Mouse (Mus musculus) heart, embryonic 10.5 days (tissue): ENCODE results near the gene Tdp2. TPM values are rescaled to one million over a fixed set of nuclear protein-coding genes. Genes with fewer than 3 reads are reported as not detected.

ENCODE experiments used
- DNase-seq: peaks from one replicate; pipeline ENCODE4 v3.0.0-alpha.2; 2017; ENCODE audit warnings: low spot score
- H3K27ac ChIP-seq: fragments of 300-500 bp; sonication (generic); 2 replicates; pipeline ENCODE4 v1.5.1; 2016; ENCODE audit warnings: mild to moderate bottlenecking
- H3K27me3 ChIP-seq: fragments of 300-500 bp; sonication (generic); 2 replicates; pipeline ENCODE4 v1.6.1; 2016; ENCODE audit warnings: mild to moderate bottlenecking; ENCODE audit not compliant: poor library complexity, insufficient read depth, severe bottlenecking
- H3K36me3 ChIP-seq: fragments of 300-500 bp; sonication (generic); 2 replicates; pipeline ENCODE4 v1.6.1; 2016; ENCODE audit warnings: mild to moderate bottlenecking, moderate library complexity
- H3K4me1 ChIP-seq: fragments of 300-500 bp; sonication (generic); 2 replicates; pipeline ENCODE4 v1.6.1; 2016; ENCODE audit warnings: mild to moderate bottlenecking
- H3K4me3 ChIP-seq: fragments of 300-500 bp; sonication (generic); 2 replicates; pipeline ENCODE4 v1.5.1; 2016; ENCODE audit warnings: mild to moderate bottlenecking, moderate library complexity
- H3K9me3 ChIP-seq: fragments of 300-500 bp; sonication (generic); 2 replicates; pipeline ENCODE4 v1.6.1; 2016; ENCODE audit warnings: mild to moderate bottlenecking, moderate library complexity
- WGBS: fragments of 180-500 bp; shearing (Covaris S2); methylation state at CpG from one replicate; pipeline ENCODE4 v1.1.7; 2016; 5-methylcytosine and 5-hydroxymethylcytosine counted together
- polyA plus RNA-seq: library from polyadenylated mRNA; unstranded; fragments of >200 nt; fragmentation: Nextera tagmentation; extraction: Ambion mirVana; gene quantifications from 2 replicates; pipeline ENCODE4 v1.2.1, GENCODE M21; 2016

Gene Tdp2
- polyA plus RNA-seq, 1 experiment from 2014 or later, result 57.2 TPM

DNA sequence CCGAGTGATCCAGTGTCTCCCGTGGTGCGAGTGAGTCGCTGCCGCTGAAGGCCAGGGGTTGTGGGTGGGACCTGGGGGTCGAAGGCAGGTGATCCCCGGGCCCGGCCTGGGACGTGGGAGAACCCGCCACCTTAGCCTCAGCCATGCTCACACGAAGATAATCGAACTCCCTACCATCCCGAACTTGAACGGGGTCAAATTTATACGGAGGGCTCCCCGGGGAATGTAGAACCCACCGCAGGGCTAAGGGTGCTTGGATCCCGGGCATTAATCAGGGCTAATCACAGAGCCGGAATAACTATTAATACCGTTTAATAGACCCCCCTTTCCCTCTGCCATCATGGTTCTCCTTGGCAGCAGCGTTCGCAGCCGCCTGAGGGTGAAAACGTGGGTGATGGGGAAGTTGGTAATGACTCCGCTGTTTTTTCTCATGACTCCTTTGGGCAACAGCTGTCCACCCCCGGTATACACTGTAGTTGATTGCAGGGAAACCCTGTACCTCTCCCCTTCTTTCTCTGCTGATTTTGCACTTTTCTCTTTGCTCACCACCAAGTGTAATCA, 29.3 kb upstream of the Tdp2 start:
- peaks cover 13% of the 10 kb centered on the region; the same call in 1 of the 2 replicates for H3K4me1 ChIP-seq
- H3K27me3 ChIP-seq, result no peaks in the 10 kb centered on the region
- no peaks in the 10 kb centered on the region for H3K9me3 ChIP-seq
- WGBS, result under 1% methylated on average over 26 of the region's 26 CpGs
- H3K4me3 ChIP-seq, result peak overlapping the region; percentile 100
- DNase-seq, result no peak
- peaks cover 21% of the 10 kb centered on the region for H3K36me3 ChIP-seq
- H3K27ac ChIP-seq, result peak overlapping the region; percentile 99

DNA sequence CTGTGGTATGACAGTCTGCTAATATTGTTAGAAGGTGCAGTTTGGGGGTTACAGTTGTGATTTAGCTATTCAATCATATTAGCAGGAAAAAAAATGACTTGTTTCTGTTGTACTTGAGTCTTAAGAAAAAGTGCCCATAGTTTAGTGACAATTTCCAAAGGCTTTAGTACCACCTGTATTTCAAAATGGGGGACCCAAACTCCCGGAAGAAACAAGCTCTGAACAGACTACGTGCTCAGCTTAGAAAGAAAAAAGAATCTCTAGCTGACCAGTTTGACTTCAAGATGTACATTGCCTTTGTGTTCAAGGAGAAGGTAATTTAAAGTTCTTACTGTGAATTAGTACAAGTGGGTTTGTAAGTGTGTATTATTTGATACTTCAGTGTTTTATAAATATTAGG, 28.3 kb upstream of the Tdp2 start:
- H3K27ac ChIP-seq, result no peak overlapping the region
- no peaks in the 10 kb centered on the region for H3K9me3 ChIP-seq
- no peak for DNase-seq
- H3K4me3 ChIP-seq, result peak overlapping the region; percentile 100
- peaks cover 13% of the 10 kb centered on the region; the same call in 1 of the 2 replicates for H3K4me1 ChIP-seq
- H3K27me3 ChIP-seq, result no peaks in the 10 kb centered on the region
- WGBS, result 38% methylated on average over 2 of the region's 2 CpGs
- peaks cover 31% of the 10 kb centered on the region for H3K36me3 ChIP-seq

DNA sequence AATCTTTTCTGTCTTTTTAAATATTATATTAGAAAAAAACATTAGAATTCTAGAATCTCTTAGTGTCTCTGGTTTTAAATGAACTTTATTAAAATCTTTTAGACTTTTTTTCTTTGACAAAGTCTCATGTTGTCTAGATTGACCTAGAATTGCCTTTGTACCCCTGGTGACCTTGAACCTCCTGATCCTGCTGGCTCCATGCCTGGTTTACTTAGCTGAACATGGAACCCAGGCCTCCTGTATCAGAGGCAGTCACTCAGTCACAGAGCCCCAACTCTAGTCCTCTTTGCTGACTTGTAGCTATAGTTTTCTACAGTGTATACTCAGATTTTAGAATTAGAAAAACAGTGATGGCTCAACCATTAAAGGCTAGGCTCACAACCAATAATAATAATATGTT, 25.4 kb upstream of the Tdp2 start:
- H3K4me3 ChIP-seq, result no peak overlapping the region
- H3K36me3 ChIP-seq, result peaks cover 60% of the 10 kb centered on the region
- H3K9me3 ChIP-seq, result no peaks in the 10 kb centered on the region
- peaks cover 5% of the 10 kb centered on the region; the same call in 1 of the 2 replicates for H3K4me1 ChIP-seq
- H3K27me3 ChIP-seq, result no peaks in the 10 kb centered on the region
- H3K27ac ChIP-seq, result no peak overlapping the region
- no peak for DNase-seq

DNA sequence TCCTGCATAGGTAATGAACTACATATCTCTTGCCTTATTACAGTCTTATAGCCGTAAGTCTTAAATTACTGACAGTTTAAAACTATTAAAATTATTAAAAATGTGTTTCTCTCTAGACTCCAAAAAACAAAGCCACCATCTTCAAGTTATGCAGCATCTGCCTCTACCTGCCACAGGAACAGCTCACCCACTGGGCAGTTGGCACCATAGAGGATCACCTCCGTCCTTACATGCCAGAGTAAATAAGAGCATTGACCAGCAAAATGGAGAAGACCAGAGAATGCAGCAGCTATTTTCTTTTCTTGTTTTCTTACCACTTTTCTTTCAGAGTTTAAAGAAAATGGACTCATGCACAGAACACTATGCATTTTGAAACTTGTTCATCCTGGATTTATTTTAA, 19.0 kb upstream of the Tdp2 start:
- 0 out of 2 replicates have a peak, but pooled peaks cover 6% of the 10 kb centered on the region for H3K4me1 ChIP-seq
- H3K4me3 ChIP-seq, result no peak overlapping the region
- H3K27ac ChIP-seq, result no peak overlapping the region
- H3K27me3 ChIP-seq, result no peaks in the 10 kb centered on the region
- WGBS, result 94% methylated on average over 2 of the region's 2 CpGs
- no peak for DNase-seq
- H3K36me3 ChIP-seq, result peaks cover 80% of the 10 kb centered on the region
- H3K9me3 ChIP-seq, result no peaks in the 10 kb centered on the region

DNA sequence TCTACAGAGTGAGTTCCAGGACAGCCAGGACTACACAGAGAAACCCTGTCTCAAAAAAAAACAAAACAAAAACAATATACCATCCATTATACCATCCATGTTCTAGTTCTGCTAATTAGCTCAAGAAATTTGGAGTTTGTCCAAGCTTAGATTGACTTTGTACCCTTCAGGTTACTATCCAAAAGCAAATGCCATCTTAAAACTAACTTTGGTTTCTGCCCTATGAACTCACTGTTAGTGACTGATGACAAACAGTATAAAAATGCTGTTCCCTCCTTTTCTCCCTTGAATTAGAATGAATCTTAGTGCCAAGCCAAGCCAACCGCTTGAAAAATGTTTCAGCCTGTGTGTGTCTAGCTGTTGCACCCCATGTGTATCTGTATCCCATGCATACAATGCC, 16.9 kb upstream of the Tdp2 start:
- no peaks in the 10 kb centered on the region for H3K27me3 ChIP-seq
- H3K4me3 ChIP-seq, result no peak overlapping the region
- WGBS, result 88% methylated on average over 1 of the region's 1 CpGs
- no peak overlapping the region for H3K27ac ChIP-seq
- DNase-seq, result no peak
- 0 out of 2 replicates have a peak, but pooled peaks cover 6% of the 10 kb centered on the region for H3K4me1 ChIP-seq
- peaks cover 72% of the 10 kb centered on the region for H3K36me3 ChIP-seq
- no peaks in the 10 kb centered on the region for H3K9me3 ChIP-seq

DNA sequence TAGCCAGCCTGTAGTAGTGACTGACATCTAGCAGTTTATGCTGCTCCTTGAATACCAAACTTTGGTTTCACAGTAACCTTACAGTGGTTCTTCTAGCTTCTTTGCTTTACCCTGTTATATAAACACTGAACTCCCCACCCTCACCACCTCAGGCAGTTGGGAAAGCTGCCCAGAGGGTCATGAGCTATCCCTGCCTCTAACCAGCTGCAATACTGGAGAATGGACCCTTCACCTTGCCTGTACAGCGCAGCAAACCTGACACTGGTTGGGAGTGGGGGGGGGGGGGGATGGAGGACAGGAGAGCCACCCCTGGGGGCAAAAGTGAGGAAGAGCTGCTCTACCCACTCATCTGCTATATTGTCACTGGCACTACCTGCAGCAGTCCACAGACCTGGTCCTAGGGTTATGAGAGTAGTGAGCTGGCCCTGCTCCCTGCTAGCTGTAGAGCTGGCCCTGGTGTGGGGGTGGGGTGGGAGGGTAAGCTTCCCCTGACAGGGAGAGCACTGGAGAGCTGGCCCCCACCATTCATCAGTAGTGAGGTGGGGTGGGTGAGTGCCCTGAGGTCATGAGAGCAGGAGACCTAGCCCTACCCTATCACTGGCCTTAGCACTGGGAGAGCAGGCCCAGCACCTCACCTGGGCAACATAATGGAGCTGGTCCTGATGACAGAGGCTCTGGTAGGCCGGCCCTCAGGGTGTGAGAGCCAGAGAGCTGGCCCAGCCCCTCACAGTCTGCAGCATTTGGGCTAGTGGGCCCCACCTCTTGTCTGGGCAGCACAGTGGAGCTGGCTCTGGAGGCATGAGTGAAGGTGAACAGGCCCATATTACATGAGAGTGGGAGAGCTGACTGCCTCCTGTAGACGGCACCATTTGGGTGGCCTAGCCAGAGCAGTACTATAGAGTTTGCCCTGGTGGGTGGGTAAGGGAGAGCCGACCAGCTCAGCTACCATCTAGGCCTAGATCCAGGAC, 15.1 kb upstream of the Tdp2 start:
- WGBS, result 58% methylated on average over 4 of the region's 4 CpGs
- DNase-seq, result no peak
- Histone ChIP-seq H3K27me3 (no peaks in the 10 kb centered on the region), H3K27ac (0 out of 2 replicates have a peak overlapping the region, but pooled peaks have one; percentile 12), H3K4me1 (0 out of 2 replicates have a peak, but pooled peaks cover 6% of the 10 kb centered on the region), H3K36me3 (peaks cover 60% of the 10 kb centered on the region), H3K9me3 (no peaks in the 10 kb centered on the region), H3K4me3 (no peak overlapping the region)

DNA sequence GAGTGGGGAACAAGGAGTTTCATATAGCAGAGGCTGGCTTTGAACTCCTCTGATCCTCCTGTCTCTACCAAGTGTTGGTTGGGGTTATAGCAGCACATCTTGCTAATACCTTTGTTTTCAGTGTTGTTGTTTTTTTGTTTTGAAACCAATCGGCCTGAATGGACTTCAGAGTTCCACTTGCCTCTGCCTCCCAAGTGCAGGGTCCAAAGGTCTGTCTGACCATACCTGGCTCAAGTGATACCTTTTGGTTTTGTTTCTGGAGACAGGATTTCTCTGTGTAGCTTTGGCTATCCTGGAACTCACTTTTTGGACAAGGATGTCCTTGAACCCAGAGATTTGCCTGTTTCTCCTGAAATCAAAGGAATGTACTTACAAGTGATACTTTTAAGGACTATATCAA, 11.5 kb upstream of the Tdp2 start:
- DNase-seq, result no peak
- peaks cover 29% of the 10 kb centered on the region for H3K36me3 ChIP-seq
- no peaks in the 10 kb centered on the region for H3K9me3 ChIP-seq
- H3K27ac ChIP-seq, result no peak overlapping the region
- H3K4me3 ChIP-seq, result no peak overlapping the region
- no peaks in the 10 kb centered on the region for H3K27me3 ChIP-seq
- 77% methylated on average over 1 of the region's 1 CpGs for WGBS
- 0 out of 2 replicates have a peak, but pooled peaks cover 6% of the 10 kb centered on the region for H3K4me1 ChIP-seq

DNA sequence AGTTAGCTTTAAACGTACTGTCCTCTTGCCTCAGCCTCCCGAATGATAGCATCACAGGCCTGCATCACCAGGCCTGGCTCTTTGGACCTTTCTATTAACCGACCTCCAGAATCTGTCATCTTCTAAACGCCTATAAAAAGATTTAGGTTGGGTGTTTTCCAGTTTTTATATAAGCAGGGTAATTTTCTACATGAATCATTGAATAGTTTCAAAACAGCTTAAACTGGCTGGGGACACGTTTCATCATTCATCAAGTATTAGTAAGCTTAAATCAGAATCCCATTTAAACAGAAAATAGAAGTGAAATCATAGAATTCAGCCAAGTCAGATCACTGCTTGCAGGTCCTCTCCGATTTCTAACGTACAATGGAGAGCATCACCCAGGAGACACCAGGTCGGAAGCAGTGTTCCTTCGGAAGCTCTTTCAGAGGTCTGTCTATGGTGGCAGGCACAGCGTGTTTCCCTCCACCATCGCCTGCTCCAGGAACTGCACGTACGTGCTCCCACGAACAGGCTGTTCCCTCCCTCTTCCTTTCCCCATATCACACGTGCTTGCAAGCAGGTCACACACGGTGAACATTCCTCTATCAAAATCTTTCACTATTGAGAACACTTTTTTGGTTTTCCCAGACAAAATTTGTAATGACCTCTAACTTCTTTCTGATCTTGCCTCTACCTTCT, 8.7 kb upstream of the Tdp2 start:
- Histone ChIP-seq H3K4me3 (no peak overlapping the region), H3K9me3 (no peaks in the 10 kb centered on the region), H3K36me3 (peaks cover 19% of the 10 kb centered on the region), H3K27ac (no peak overlapping the region), H3K27me3 (no peaks in the 10 kb centered on the region), H3K4me1 (peaks cover 16% of the 10 kb centered on the region; the same call in 1 of the 2 replicates)
- DNase-seq, result no peak
- WGBS, result 84% methylated on average over 16 of the region's 16 CpGs

DNA sequence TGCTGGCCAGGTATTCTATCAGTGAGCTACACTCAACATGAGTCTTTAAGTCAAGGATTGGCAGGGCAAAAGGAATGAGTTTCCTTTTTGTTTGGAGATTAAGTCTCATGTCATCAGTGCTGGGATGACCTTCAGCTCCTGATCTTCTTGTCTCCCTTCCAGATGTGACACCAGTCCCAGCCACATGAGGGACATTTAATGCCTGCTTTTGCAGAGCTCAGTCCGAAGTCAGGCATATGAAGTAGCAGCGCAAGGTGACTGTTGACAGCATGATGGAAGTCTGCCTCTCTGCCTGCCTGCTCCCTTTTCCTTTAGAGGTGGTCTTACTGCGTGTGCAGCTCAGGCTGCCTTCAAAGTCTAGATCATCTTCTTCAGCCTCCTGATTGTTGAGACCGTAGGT, 6.8 kb upstream of the Tdp2 start:
- no peak overlapping the region for H3K27ac ChIP-seq
- no peak for DNase-seq

DNA sequence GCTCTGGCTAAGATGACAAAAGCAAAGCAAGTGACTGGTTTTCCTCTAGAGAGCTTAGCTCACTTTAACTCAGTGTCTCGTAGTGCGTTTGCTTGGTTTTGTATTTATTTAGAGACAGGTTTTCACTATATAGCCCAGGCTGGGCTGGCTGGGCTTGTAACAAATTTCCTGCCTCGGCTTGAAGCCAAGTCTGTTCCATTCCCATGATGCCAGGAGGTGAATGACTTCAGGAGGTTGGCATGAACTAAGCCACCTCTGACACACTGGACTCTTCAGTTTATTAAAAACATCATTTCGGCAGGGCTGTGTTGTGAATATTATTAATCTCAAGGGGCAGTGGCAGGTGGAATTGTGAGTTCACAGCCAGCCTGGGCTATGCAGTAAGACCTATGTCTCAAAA, 5.9 kb upstream of the Tdp2 start:
- Histone ChIP-seq H3K36me3 (no peaks in the 10 kb centered on the region), H3K27ac (0 out of 2 replicates have a peak overlapping the region, but pooled peaks have one; percentile 8), H3K27me3 (no peaks in the 10 kb centered on the region), H3K4me3 (no peak overlapping the region), H3K9me3 (no peaks in the 10 kb centered on the region), H3K4me1 (peaks cover 16% of the 10 kb centered on the region; the same call in 1 of the 2 replicates)
- WGBS, result 86% methylated on average over 4 of the region's 4 CpGs
- DNase-seq, result no peak

More for the DNA sequence above, 6.8 kb upstream of the Tdp2 start:
- WGBS, result 62% methylated on average over 4 of the region's 4 CpGs
- Histone ChIP-seq H3K9me3 (no peaks in the 10 kb centered on the region), H3K4me3 (no peak overlapping the region), H3K36me3 (peaks cover 5% of the 10 kb centered on the region; the same call in 1 of the 2 replicates), H3K27me3 (no peaks in the 10 kb centered on the region), H3K4me1 (peaks cover 16% of the 10 kb centered on the region; the same call in 1 of the 2 replicates)

DNA sequence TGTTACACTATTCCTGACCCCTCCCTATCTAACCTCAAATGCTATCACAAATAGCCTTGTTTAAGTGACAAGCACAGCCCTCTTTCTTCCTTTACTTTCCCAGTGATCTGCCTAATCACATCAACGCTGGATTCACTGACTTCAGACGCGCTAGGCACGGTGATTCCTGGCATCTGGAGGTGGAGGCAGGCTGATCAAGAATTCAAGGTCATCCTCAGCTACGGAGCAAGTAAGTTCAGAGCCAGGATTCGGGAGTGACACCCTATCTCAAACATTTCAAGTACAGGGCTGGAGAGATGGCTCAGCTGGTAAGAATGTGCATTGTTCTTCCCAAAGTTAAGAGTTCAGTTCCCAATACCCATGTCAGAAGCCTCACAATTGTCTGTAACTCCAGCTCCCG, 5.4 kb upstream of the Tdp2 start:
- no peaks in the 10 kb centered on the region for H3K9me3 ChIP-seq
- H3K4me3 ChIP-seq, result no peak overlapping the region
- WGBS, result 54% methylated on average over 7 of the region's 7 CpGs
- peak; percentile 74 for DNase-seq
- no peaks in the 10 kb centered on the region for H3K36me3 ChIP-seq
- no peaks in the 10 kb centered on the region for H3K27me3 ChIP-seq
- no peak overlapping the region; the same call in 1 of the 2 replicates for H3K27ac ChIP-seq
- H3K4me1 ChIP-seq, result peaks cover 16% of the 10 kb centered on the region; the same call in 1 of the 2 replicates

DNA sequence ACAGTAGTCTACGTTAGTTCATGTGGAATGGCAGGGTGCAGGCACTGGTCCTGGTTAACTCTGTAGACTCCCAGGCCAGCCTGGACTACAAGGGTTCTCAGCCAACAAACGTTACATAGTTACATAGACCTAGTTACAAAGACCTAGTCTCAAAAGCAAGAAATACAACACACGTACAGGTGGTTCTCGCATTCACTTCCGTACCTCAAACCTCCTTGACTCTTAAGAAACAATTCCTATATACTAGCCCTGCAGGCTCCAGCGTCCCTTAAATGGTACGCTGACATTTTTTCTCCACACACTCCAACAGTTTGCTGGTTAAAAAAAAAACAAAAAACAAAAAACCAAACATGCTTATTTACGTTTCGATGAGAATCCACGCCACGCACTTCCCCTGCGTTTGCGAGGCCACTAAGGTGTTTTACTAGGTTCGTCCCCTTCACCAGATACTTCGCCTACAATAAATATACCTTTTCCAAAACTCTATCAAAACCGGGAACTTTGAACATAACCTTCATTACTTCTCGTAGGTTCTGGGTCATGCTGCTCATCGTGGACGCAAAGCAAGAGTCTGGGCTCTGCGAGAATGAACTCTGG, 625 bp upstream of the Tdp2 start:
- Histone ChIP-seq H3K27ac (peak overlapping the region; percentile 97), H3K9me3 (no peaks in the 10 kb centered on the region), H3K27me3 (no peaks in the 10 kb centered on the region), H3K4me1 (peaks cover 33% of the 10 kb centered on the region), H3K36me3 (peaks cover 3% of the 10 kb centered on the region), H3K4me3 (peak overlapping the region; percentile 98)
- DNase-seq, result no peak
- 4% methylated on average over 20 of the region's 20 CpGs for WGBS
